Mouse (Mus musculus) intestine, embryonic 16.5 days (tissue): Measurements from ENCODE around the gene Pla2g4b. TPM values are rescaled to one million over a fixed set of nuclear protein-coding genes. Genes with fewer than 3 reads are reported as not detected.

Source experiments
- ATAC-seq: fragments of 200-750 bp; cut with Nextera tagmentation; 2 replicates; pipeline ENCODE4 v1.8.0; 2017; ENCODE audit warnings: moderate TSS enrichment, moderate library complexity
- H3K27ac ChIP-seq: fragments of 300-500 bp; sonication (generic); 2 replicates; pipeline ENCODE4 v1.5.1; 2014; ENCODE audit warnings: mild to moderate bottlenecking, low read length
- H3K27me3 ChIP-seq: fragments of 300-500 bp; sonication (generic); replicated peaks from 2 replicates; pipeline ENCODE4 v1.6.1; 2014; ENCODE audit warnings: low read length, control low read depth, mixed read lengths; ENCODE audit not compliant: control insufficient read depth, insufficient read depth
- H3K36me3 ChIP-seq: fragments of 300-500 bp; sonication (generic); 2 replicates; pipeline ENCODE4 v1.6.1; 2014; ENCODE audit warnings: low read length, control low read depth; ENCODE audit not compliant: control insufficient read depth, insufficient read depth
- H3K4me1 ChIP-seq: fragments of 300-500 bp; sonication (generic); 2 replicates; pipeline ENCODE4 v1.6.1; 2014; ENCODE audit warnings: low read length, control low read depth, mixed read lengths; ENCODE audit not compliant: control insufficient read depth, insufficient read depth
- H3K4me2 ChIP-seq: fragments of 300-500 bp; sonication (generic); 2 replicates; pipeline ENCODE4 v1.6.1; 2014; ENCODE audit warnings: low read depth, low read length, control low read depth
- H3K4me3 ChIP-seq: fragments of 300-500 bp; sonication (generic); 2 replicates; pipeline ENCODE4 v1.5.1; 2014; ENCODE audit warnings: mild to moderate bottlenecking, low read length
- H3K9ac ChIP-seq: fragments of 300-500 bp; sonication (generic); 2 replicates; pipeline ENCODE4 v1.6.1; 2014; ENCODE audit warnings: low read depth, low read length
- H3K9me3 ChIP-seq: fragments of 300-500 bp; sonication (generic); 2 replicates; pipeline ENCODE4 v1.6.1; 2016; ENCODE audit warnings: low read length, control low read depth; ENCODE audit not compliant: control insufficient read depth
- WGBS: fragments of 180-500 bp; shearing (Covaris S2); extraction: QIAGEN DNeasy Blood & Tissue Kit; methylation state at CpG from one replicate; pipeline ENCODE4 v1.1.7; 2014; 5-methylcytosine and 5-hydroxymethylcytosine counted together
- polyA plus RNA-seq: library from polyadenylated mRNA; unstranded; fragments of >200 nt; fragmentation: Nextera tagmentation; extraction: Ambion mirVana; gene quantifications from 2 replicates; pipeline ENCODE4 v1.2.1, GENCODE M21; 2015

Pla2g4b gene
- polyA plus RNA-seq, 1 experiment from 2014 or later, result 0.49 TPM

GRCm38 (mm10) chr2:120011462-120012200 lies 21.6 kb upstream of the Pla2g4b start:
- Histone ChIP-seq H3K4me3 (no peak overlapping the region), H3K9me3 (no peaks in the 10 kb centered on the region), H3K9ac (no peak overlapping the region), H3K36me3 (0 out of 2 replicates have a peak, but pooled peaks cover 4% of the 10 kb centered on the region), H3K27me3 (no peaks in the 10 kb centered on the region), H3K4me1 (no peaks in the 10 kb centered on the region), H3K4me2 (no peak overlapping the region), H3K27ac (no peak overlapping the region)
- 81% methylated on average over 8 of the region's 8 CpGs for WGBS
- no peak for ATAC-seq

DNA sequence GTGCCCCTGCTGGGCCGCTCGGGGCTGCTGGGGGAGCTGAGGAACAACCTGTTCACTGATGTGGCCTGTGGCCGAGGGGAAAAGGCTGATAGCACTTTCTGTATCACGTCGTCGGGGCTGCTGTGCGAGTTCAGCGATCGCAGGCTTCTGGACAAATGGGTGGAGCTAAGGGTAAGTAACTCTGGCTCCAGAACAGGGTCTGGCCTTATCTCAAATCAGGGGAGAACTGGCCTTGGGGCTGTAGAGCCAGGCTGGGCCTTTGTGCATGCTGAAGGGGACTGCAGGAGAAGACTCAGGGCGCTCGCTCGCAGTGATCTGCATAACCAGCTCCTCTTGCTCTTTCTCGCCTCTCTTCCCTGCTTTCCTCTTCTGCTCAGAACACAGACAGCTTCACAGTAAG lies 20.3 kb upstream of the Pla2g4b start:
- Histone ChIP-seq H3K4me3 (no peak overlapping the region), H3K36me3 (0 out of 2 replicates have a peak, but pooled peaks cover 4% of the 10 kb centered on the region)

GRCm38 (mm10) chr2:120013831-120014486 lies 19.3 kb upstream of the Pla2g4b start:
- no peak for ATAC-seq
- Histone ChIP-seq H3K4me2 (no peak overlapping the region), H3K36me3 (0 out of 2 replicates have a peak, but pooled peaks cover 4% of the 10 kb centered on the region), H3K27ac (no peak overlapping the region), H3K27me3 (no peaks in the 10 kb centered on the region), H3K9me3 (no peaks in the 10 kb centered on the region), H3K4me3 (no peak overlapping the region), H3K4me1 (no peaks in the 10 kb centered on the region), H3K9ac (no peak overlapping the region)
- 92% methylated on average over 2 of the region's 2 CpGs for WGBS

More for the DNA sequence above, 20.3 kb upstream of the Pla2g4b start:
- Histone ChIP-seq H3K27ac (no peak overlapping the region), H3K27me3 (no peaks in the 10 kb centered on the region), H3K4me2 (no peak overlapping the region), H3K9me3 (no peaks in the 10 kb centered on the region), H3K9ac (no peak overlapping the region), H3K4me1 (no peaks in the 10 kb centered on the region)
- 75% methylated on average over 13 of the region's 13 CpGs for WGBS
- ATAC-seq, result peak; percentile 38

DNA sequence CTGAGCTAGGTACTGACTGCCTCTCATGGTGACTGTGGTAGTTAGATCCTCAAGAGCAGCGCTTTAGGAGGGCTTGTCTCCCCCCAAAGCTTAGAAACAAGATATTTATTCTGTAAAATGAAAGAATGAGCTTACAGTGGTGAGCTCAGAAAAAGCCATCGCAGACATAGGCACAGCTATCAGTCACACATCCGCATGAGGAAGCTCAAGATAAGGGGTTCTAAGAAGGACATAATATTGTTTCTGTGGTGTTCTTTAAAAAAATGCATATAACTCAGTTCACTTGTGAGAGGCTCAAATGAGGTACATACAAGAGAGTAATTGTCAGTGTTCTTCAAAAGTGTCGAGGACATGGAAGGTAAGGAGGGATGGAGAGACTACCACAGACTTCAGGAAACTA lies 17.3 kb upstream of the Pla2g4b start:
- H3K36me3 ChIP-seq, result 0 out of 2 replicates have a peak, but pooled peaks cover 7% of the 10 kb centered on the region
- H3K4me2 ChIP-seq, result no peak overlapping the region
- no peak overlapping the region for H3K27ac ChIP-seq
- 93% methylated on average over 4 of the region's 4 CpGs for WGBS
- no peaks in the 10 kb centered on the region for H3K27me3 ChIP-seq
- no peak overlapping the region for H3K4me3 ChIP-seq
- H3K9ac ChIP-seq, result no peak overlapping the region
- H3K4me1 ChIP-seq, result no peaks in the 10 kb centered on the region
- no peak for ATAC-seq
- no peaks in the 10 kb centered on the region for H3K9me3 ChIP-seq

- H3K36me3 ChIP-seq, result 0 out of 2 replicates have a peak, but pooled peaks cover 7% of the 10 kb centered on the region
- no peak overlapping the region for H3K4me3 ChIP-seq
- 75% methylated on average over 12 of the region's 12 CpGs for WGBS
- H3K4me1 ChIP-seq, result no peaks in the 10 kb centered on the region
- H3K9me3 ChIP-seq, result no peaks in the 10 kb centered on the region
- no peak overlapping the region for H3K4me2 ChIP-seq
- no peak overlapping the region for H3K27ac ChIP-seq
- H3K27me3 ChIP-seq, result no peaks in the 10 kb centered on the region
- H3K9ac ChIP-seq, result no peak overlapping the region
- peak; percentile 38; the same call in 1 of the 2 replicates for ATAC-seq
These were observed 15.6 kb upstream of the Pla2g4b start for GRCm38 (mm10) chr2:120017599-120017998.

DNA sequence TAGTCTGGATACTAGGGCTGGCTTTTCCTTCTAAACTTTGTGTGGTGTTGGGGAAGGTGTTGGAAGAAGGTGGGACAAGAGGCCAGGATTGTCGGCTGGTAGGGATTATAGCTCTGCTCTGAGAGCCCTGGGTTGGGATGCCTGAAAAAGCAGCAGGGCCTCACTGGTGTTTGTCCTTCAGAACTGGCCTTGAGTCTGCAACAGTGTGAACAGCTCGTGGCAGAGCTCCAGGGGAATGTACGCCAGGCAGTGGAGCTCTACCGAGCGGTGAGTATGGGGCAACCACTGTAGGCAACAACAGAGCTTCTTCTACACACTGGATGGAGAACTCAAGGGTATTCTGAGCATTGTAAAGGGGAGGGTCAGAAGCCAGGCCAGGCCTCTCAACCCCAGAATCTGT lies 8.9 kb upstream of the Pla2g4b start:
- Histone ChIP-seq H3K9ac (no peak overlapping the region), H3K4me2 (no peak overlapping the region), H3K36me3 (peaks cover 8% of the 10 kb centered on the region; the same call in 1 of the 2 replicates), H3K27ac (no peak overlapping the region), H3K27me3 (no peaks in the 10 kb centered on the region), H3K4me3 (no peak overlapping the region), H3K9me3 (no peaks in the 10 kb centered on the region), H3K4me1 (peaks cover 10% of the 10 kb centered on the region)
- ATAC-seq, result no peak
- WGBS, result 85% methylated on average over 5 of the region's 5 CpGs

- Histone ChIP-seq H3K9ac (peak within 1 kb of the TSS; percentile 94), H3K36me3 (peaks cover 12% of the 10 kb centered on the region), H3K4me3 (peak within 1 kb of the TSS; percentile 78), H3K4me2 (peak within 1 kb of the TSS; percentile 54), H3K4me1 (peaks cover 10% of the 10 kb centered on the region), H3K27me3 (no peaks in the 10 kb centered on the region), H3K9me3 (no peaks in the 10 kb centered on the region), H3K27ac (peak within 1 kb of the TSS; percentile 90)
- peak; percentile 94 for ATAC-seq
- WGBS, result 5% methylated on average over 50 of the region's 50 CpGs
These were observed 6.0 kb upstream of the Pla2g4b start, which contains the start of the genes Jmjd7 and Gm28042 for GRCm38 (mm10) chr2:120026984-120027949. Gene Jmjd7 (plus strand): TSS chr2:120027483. Gene Gm28042 (plus strand): TSS chr2:120027493.

DNA sequence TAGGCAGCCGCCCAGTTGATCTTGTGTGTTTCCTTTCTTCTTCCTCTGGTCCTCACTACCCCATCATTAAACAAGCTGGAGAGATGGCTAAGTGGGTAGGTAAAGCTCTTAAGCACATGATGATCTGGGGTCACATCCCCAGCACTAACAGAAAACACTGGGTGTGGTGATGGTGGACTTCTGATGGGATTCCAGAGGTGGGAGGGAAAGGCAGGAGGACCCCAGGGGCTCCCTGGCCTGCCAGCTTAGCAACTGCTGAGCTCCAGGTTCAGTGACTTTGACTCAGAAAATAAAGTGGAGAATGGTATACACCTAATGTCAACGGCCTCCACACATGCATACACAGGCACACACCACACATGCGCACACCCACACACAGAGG lies 5.3 kb upstream of the Pla2g4b start:
- Histone ChIP-seq H3K4me1 (peaks cover 10% of the 10 kb centered on the region), H3K27ac (peak overlapping the region; percentile 90), H3K9me3 (no peaks in the 10 kb centered on the region), H3K4me3 (peak overlapping the region; percentile 78), H3K36me3 (peaks cover 12% of the 10 kb centered on the region), H3K9ac (peak overlapping the region; percentile 94), H3K27me3 (no peaks in the 10 kb centered on the region), H3K4me2 (peak overlapping the region; percentile 54)
- WGBS, result 38% methylated on average over 3 of the region's 3 CpGs
- ATAC-seq, result peak; percentile 20

GRCm38 (mm10) chr2:120030380-120030779 lies 2.8 kb upstream of the Pla2g4b start:
- Histone ChIP-seq H3K4me2 (no peak overlapping the region), H3K27me3 (no peaks in the 10 kb centered on the region), H3K9ac (no peak overlapping the region), H3K4me1 (peaks cover 10% of the 10 kb centered on the region), H3K36me3 (peaks cover 10% of the 10 kb centered on the region), H3K4me3 (no peak overlapping the region), H3K27ac (no peak overlapping the region), H3K9me3 (no peaks in the 10 kb centered on the region)
- WGBS, result 84% methylated on average over 8 of the region's 8 CpGs
- no peak for ATAC-seq
